Mouse (Mus musculus): Measurements from ENCODE around the gene Kptn.

The Kptn gene

GRCm38 (mm10) chr7:16162036-16162435 lies 42.3 kb downstream of the Kptn start:
- no peak for DNase-seq

GRCm38 (mm10) chr7:16172141-16172581 lies 52.5 kb downstream of the Kptn start:
- DNase-seq, result no peak

GRCm38 (mm10) chr7:16172586-16173140 lies 53.0 kb downstream of the Kptn start:
- no peak for DNase-seq

- no peak for DNase-seq
Measured at GRCm38 (mm10) chr7:16173146-16173545, 53.5 kb downstream of the Kptn start.

GRCm38 (mm10) chr7:16174597-16175541 lies 55.2 kb downstream of the Kptn start, which contains the start of gene Meis3:
Gene Meis3 (plus strand): TSS chr7:16175090.
- peak; percentile 48 for DNase-seq

- no peak for DNase-seq
Measured at GRCm38 (mm10) chr7:16175542-16175931, 55.8 kb downstream of the Kptn start.
